Mouse (Mus musculus) heart, embryonic 15.5 days (tissue): ENCODE data around the gene Notch4. TPM values are rescaled to one million over a fixed set of nuclear protein-coding genes. Genes with fewer than 3 reads are reported as not detected.
A peak's percentile ranks its signal among the peaks of the same experiment; 100 is the strongest.

Experiments used
- ATAC-seq: fragments of 200-750 bp; cut with Nextera tagmentation; replicated peaks from 2 replicates; pipeline ENCODE4 v1.8.0; 2017; ENCODE audit warnings: low read depth, moderate TSS enrichment; ENCODE audit not compliant: insufficient number of reproducible peaks, insufficient read depth, low FRiP score
- H3K27ac ChIP-seq: fragments of 300-500 bp; sonication (generic); 2 replicates; pipeline ENCODE4 v1.5.1; 2015; ENCODE audit warnings: mild to moderate bottlenecking, inconsistent platforms
- H3K27me3 ChIP-seq: fragments of 300-500 bp; sonication (generic); 2 replicates; pipeline ENCODE4 v1.6.1; 2015; ENCODE audit warnings: inconsistent platforms
- H3K36me3 ChIP-seq: fragments of 300-500 bp; sonication (generic); 2 replicates; pipeline ENCODE4 v1.6.1; 2015; ENCODE audit warnings: mild to moderate bottlenecking, inconsistent platforms
- H3K4me1 ChIP-seq: fragments of 300-500 bp; sonication (generic); replicated peaks from 2 replicates; pipeline ENCODE4 v1.6.1; 2015; ENCODE audit warnings: inconsistent platforms
- H3K4me2 ChIP-seq: fragments of 300-500 bp; sonication (generic); 2 replicates; pipeline ENCODE4 v1.6.1; 2015; ENCODE audit warnings: inconsistent platforms, mild to moderate bottlenecking, moderate library complexity
- H3K4me3 ChIP-seq: fragments of 300-500 bp; sonication (generic); 2 replicates; pipeline ENCODE4 v1.5.1; 2015; ENCODE audit warnings: mild to moderate bottlenecking, inconsistent platforms
- H3K9ac ChIP-seq: fragments of 300-500 bp; sonication (generic); 2 replicates; pipeline ENCODE4 v1.6.1; 2015; ENCODE audit warnings: mild to moderate bottlenecking, inconsistent platforms
- H3K9me3 ChIP-seq: fragments of 300-500 bp; sonication (generic); replicated peaks from 2 replicates; pipeline ENCODE4 v1.6.1; 2016; ENCODE audit warnings: inconsistent platforms
- WGBS: fragments of 180-500 bp; shearing (Covaris S2); methylation state at CpG from one replicate; pipeline ENCODE4 v1.1.7; 2015; ENCODE audit warnings: mixed read lengths; 5-methylcytosine and 5-hydroxymethylcytosine counted together
- polyA plus RNA-seq: library from polyadenylated mRNA; unstranded; fragments of >200 nt; fragmentation: Nextera tagmentation; extraction: Ambion mirVana; gene quantifications from 2 replicates; pipeline ENCODE4 v1.2.1, GENCODE M21; 2015

The Notch4 gene
- polyA plus RNA-seq, 1 experiment from 2014 or later = 5.8 TPM

DNA sequence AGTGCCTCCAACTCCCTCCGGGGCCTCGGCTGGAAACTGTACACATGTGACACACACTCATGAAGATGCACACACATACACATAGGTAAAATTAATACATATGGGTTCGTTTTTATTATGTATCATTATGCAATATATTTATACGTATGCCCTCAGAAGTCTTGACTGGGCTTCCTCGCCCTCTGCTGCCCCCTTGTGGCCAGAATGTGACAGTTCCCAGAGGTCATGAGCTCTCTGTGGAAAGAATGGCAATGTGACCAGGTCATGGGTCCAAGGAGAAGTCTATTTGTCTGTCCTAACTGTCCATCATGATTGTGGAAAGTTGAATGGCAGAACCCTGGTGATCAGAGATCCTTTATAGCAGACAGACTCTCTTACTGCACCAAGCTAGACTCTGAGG is 8.6 kb upstream of the Notch4 start:
- ATAC-seq = no peak
- Histone ChIP-seq H3K27me3 (0 out of 2 replicates have a peak, but pooled peaks cover 3% of the 10 kb centered on the region), H3K4me2 (no peak overlapping the region), H3K9ac (no peak overlapping the region), H3K27ac (no peak overlapping the region), H3K36me3 (no peaks in the 10 kb centered on the region), H3K4me1 (no peaks in the 10 kb centered on the region), H3K9me3 (no peaks in the 10 kb centered on the region), H3K4me3 (no peak overlapping the region)
- WGBS = 20% methylated on average over 5 of the region's 5 CpGs

DNA sequence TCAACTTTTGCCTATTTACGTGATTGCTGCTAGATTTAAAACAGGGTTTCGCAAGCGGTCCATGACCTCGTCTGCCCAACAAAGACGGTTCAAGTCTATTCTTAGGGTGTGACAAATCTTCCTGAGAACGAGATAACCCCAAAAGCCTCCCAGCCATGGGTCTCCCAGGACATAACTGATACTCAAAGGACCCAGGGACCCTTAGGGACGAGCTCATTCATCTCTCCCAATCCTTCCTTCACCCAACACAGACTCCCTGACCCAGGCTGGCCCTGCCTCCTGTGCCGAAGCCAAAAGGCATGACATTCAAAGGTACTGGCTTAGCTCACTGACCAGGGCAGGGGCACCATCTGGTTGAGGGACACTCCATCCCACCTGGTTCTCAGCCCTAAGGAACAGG is 7.7 kb upstream of the Notch4 start:
- H3K4me1 ChIP-seq = no peaks in the 10 kb centered on the region
- H3K9ac ChIP-seq = no peak overlapping the region
- WGBS = 73% methylated on average over 8 of the region's 8 CpGs
- no peaks in the 10 kb centered on the region for H3K36me3 ChIP-seq
- H3K9me3 ChIP-seq = no peaks in the 10 kb centered on the region
- H3K27ac ChIP-seq = no peak overlapping the region
- ATAC-seq = no peak
- H3K4me2 ChIP-seq = no peak overlapping the region
- 0 out of 2 replicates have a peak, but pooled peaks cover 3% of the 10 kb centered on the region for H3K27me3 ChIP-seq
- no peak overlapping the region for H3K4me3 ChIP-seq

DNA sequence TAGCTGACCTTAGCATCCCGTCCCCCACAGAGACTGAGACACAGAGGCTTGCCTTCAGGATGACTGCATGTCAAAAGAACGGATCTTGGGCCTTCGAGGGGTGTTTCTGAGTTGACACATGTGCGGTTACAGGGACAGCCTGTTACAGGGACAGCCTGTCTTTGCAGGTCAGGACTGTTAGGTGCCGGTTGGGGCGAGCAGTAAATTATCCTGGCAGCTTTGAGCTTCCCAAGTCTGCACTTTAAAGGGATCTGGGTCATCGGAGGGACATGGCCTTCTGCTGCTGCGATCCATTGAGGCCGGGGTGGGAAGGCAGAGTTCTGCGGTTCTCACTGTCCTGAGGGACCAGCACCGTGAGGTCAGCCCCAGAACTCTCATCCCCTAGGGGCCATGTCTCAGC is 6.7 kb upstream of the Notch4 start:
- H3K4me2 ChIP-seq = no peak overlapping the region
- no peak for ATAC-seq
- H3K4me1 ChIP-seq = no peaks in the 10 kb centered on the region
- H3K36me3 ChIP-seq = no peaks in the 10 kb centered on the region
- 65% methylated on average over 11 of the region's 11 CpGs for WGBS
- H3K4me3 ChIP-seq = no peak overlapping the region
- H3K27ac ChIP-seq = no peak overlapping the region
- no peaks in the 10 kb centered on the region for H3K9me3 ChIP-seq
- 0 out of 2 replicates have a peak, but pooled peaks cover 3% of the 10 kb centered on the region for H3K27me3 ChIP-seq
- H3K9ac ChIP-seq = no peak overlapping the region

DNA sequence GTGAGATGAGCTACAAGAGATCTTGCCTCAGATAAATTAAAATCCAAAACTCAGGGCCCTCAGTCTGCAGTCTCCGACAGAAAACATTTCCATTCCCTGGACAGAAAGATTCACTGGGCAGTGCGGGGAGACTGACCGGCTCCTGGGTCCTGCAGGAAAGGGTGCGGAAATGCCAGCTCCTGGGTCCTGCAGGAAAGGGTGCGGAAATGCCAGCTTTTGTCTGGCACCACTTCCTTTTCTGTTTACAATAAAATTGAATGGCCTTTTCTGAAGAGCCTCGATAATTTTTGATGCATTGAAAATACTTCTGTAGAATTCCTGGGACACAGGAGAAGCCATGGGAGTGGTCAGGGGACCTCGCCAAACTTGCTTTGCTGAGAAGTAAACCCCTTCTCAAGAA is 5.0 kb upstream of the Notch4 start:
- Histone ChIP-seq H3K36me3 (no peaks in the 10 kb centered on the region), H3K4me3 (no peak overlapping the region), H3K9me3 (no peaks in the 10 kb centered on the region), H3K4me2 (no peak overlapping the region), H3K27ac (no peak overlapping the region), H3K9ac (no peak overlapping the region), H3K27me3 (0 out of 2 replicates have a peak, but pooled peaks cover 3% of the 10 kb centered on the region), H3K4me1 (peaks cover 3% of the 10 kb centered on the region)
- ATAC-seq = no peak
- 76% methylated on average over 7 of the region's 7 CpGs for WGBS

DNA sequence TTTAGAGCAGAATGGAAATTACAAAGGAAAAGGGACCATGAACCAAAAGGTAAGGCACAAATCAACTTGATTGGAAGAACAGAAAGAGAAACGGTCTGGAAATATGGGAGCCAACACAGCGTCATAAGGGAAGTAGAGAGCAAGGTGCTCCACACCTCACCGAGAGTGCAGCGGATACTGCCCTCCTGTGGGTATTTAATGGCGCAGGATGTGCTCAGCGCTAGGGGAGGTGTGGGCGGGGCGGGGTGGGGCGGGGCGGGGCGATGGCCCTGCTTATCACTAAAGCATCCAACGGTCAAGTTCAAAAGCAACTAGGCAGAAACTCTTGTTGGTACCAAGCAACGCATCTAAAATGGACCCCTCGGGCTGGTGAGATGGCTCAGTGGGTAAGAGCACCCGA is 4.2 kb upstream of the Notch4 start:
- Histone ChIP-seq H3K9ac (no peak overlapping the region), H3K4me1 (peaks cover 11% of the 10 kb centered on the region), H3K4me3 (no peak overlapping the region), H3K27ac (no peak overlapping the region), H3K36me3 (no peaks in the 10 kb centered on the region), H3K4me2 (no peak overlapping the region), H3K9me3 (no peaks in the 10 kb centered on the region), H3K27me3 (no peaks in the 10 kb centered on the region)
- ATAC-seq = no peak
- 23% methylated on average over 15 of the region's 15 CpGs for WGBS

DNA sequence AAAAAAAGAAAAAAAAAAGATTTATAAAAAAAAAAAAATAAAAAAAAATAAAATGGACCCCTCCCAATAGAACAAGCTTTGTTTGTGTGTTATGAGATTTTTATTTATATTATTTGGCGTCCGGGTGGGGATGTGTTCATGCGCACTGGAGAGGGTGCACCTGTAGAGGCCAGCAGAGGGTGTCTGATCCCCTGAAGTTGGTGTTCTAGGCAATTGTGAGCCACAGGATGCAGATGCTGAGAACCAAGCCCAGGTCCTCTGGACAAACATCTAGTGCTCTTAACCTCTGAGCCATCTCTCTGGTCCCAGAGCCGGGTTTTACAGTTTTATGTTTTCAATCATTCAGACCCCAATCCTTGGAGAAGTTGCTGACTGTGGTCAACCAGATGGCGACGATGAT is 3.6 kb upstream of the Notch4 start:
- Histone ChIP-seq H3K27me3 (no peaks in the 10 kb centered on the region), H3K36me3 (no peaks in the 10 kb centered on the region), H3K4me1 (peaks cover 13% of the 10 kb centered on the region), H3K9ac (no peak overlapping the region), H3K9me3 (no peaks in the 10 kb centered on the region), H3K4me3 (no peak overlapping the region), H3K27ac (no peak overlapping the region), H3K4me2 (no peak overlapping the region)
- ATAC-seq = no peak
- WGBS = 87% methylated on average over 6 of the region's 6 CpGs

DNA sequence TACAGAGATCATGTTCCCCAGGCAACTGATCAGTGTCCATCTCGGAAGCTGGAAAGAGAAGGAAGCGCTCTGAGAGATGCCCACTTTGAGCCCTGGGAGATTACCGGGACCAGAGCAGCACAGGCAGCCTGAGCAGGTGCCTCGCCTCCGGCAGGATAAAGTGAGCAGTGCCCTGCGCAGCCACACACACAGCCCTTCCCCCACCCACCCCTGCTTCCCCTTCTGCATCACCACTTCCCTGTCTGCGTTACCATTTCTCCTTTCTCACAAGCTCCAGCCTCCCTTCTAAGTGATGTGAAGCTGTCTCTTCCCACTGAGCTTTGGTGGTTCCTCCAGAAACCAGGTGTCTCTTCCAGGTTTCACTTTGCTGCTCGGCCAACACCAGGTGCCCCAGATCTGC is 2.9 kb upstream of the Notch4 start:
- Histone ChIP-seq H3K9me3 (no peaks in the 10 kb centered on the region), H3K4me1 (peaks cover 13% of the 10 kb centered on the region), H3K9ac (no peak overlapping the region), H3K27ac (peak overlapping the region; percentile 64), H3K4me3 (no peak overlapping the region), H3K27me3 (no peaks in the 10 kb centered on the region), H3K4me2 (peak overlapping the region; percentile 30; the same call in 1 of the 2 replicates), H3K36me3 (no peaks in the 10 kb centered on the region)
- no peak for ATAC-seq
- WGBS = 33% methylated on average over 8 of the region's 8 CpGs

DNA sequence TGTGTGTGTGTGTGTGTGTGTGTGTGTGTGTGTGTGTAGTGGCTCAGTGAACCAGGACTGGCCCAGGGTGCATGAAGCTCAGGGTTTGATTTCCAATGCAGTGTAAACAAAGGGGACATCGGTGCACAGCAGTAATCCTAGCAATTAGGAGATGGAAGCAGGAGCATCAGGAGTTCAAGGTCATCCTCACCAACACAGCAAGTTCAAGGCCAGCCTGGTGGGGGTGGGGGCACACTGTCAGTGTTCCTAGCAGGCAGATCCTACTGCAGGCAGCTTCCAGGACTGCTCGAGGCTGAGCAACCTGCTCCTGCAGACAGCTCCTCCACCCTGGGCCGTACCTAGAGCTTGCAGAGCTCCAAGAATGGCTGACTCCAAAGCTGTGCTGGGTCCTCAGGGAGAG is 1.5 kb upstream of the Notch4 start:
- no peak overlapping the region for H3K4me2 ChIP-seq
- H3K4me1 ChIP-seq = peaks cover 13% of the 10 kb centered on the region
- H3K9me3 ChIP-seq = no peaks in the 10 kb centered on the region
- H3K27ac ChIP-seq = no peak overlapping the region
- H3K27me3 ChIP-seq = peaks cover 4% of the 10 kb centered on the region; the same call in 1 of the 2 replicates
- no peak overlapping the region for H3K9ac ChIP-seq
- H3K36me3 ChIP-seq = no peaks in the 10 kb centered on the region
- no peak for ATAC-seq
- WGBS = 70% methylated on average over 3 of the region's 3 CpGs
- H3K4me3 ChIP-seq = no peak overlapping the region

DNA sequence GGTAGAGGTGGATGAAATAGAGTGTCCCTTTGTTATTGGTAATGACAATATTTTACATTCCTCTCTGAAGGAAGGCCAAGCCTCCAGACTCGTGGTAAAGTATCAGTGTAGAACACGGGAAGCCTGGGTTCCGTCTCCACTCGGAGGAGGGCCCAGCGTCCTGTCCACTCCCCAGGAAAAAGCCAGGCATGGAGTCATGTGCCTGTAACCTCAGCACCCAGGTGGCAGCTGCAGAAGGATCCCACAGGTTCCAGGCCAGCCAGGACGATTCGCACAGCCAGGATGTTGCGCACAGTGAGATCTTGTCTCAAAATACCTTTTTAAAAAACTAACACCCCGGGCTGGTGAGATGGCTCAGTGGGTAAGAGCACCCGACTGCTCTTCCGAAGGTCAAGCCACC is 714 bp upstream of the Notch4 start:
- Histone ChIP-seq H3K9me3 (no peaks in the 10 kb centered on the region), H3K9ac (no peak overlapping the region), H3K4me2 (no peak overlapping the region), H3K4me3 (no peak overlapping the region), H3K27ac (peak overlapping the region; percentile 36; the same call in 1 of the 2 replicates), H3K27me3 (peaks cover 4% of the 10 kb centered on the region; the same call in 1 of the 2 replicates), H3K36me3 (no peaks in the 10 kb centered on the region), H3K4me1 (peaks cover 13% of the 10 kb centered on the region)
- WGBS = 64% methylated on average over 11 of the region's 11 CpGs
- ATAC-seq = no peak

DNA sequence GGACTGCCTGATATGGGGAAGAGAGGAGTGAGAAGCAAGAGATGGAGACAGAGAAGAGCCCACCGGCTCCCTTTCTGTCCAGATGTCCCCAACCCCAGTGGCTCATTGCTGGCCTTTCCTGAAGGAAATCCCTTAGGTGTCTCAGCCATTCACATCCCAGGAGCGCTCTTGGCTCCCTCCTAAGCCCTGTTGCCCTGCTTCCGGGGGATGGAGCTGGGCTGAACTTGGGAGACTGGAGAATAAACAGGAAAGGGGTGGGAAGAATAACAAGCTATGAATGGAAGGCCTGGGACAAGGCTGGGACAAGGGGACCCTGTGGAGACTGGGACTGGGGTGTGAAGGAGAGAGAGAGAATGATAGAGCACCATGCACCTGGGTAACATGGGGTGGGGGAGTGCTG is 728 bp downstream of the Notch4 start:
- H3K9me3 ChIP-seq = no peaks in the 10 kb centered on the region
- H3K9ac ChIP-seq = peak overlapping the region; percentile 40; the same call in 1 of the 2 replicates
- peaks cover 13% of the 10 kb centered on the region for H3K4me1 ChIP-seq
- peak overlapping the region; percentile 49 for H3K4me2 ChIP-seq
- no peaks in the 10 kb centered on the region for H3K36me3 ChIP-seq
- peak; percentile 54 for ATAC-seq
- H3K27me3 ChIP-seq = peaks cover 4% of the 10 kb centered on the region; the same call in 1 of the 2 replicates
- H3K4me3 ChIP-seq = peak overlapping the region; percentile 37
- H3K27ac ChIP-seq = peak overlapping the region; percentile 86
- WGBS = 27% methylated on average over 3 of the region's 3 CpGs

DNA sequence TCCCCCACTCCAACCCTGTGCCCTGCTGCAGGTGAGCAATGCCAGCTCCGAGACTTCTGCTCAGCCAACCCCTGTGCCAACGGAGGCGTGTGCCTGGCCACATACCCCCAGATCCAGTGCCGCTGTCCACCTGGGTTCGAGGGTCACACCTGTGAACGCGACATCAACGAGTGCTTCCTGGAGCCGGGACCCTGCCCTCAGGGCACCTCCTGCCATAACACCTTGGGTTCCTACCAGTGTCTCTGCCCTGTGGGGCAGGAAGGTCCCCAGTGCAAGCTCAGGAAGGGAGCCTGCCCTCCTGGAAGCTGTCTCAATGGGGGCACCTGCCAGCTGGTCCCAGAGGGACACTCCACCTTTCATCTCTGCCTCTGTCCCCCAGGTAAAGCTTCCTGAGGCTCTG is 3.2 kb downstream of the Notch4 start:
- 63% methylated on average over 9 of the region's 9 CpGs for WGBS
- H3K4me2 ChIP-seq = no peak overlapping the region
- no peak overlapping the region for H3K9ac ChIP-seq
- H3K36me3 ChIP-seq = no peaks in the 10 kb centered on the region
- H3K9me3 ChIP-seq = no peaks in the 10 kb centered on the region
- H3K27me3 ChIP-seq = peaks cover 4% of the 10 kb centered on the region; the same call in 1 of the 2 replicates
- H3K4me3 ChIP-seq = no peak overlapping the region
- peaks cover 13% of the 10 kb centered on the region for H3K4me1 ChIP-seq
- no peak overlapping the region for H3K27ac ChIP-seq
- ATAC-seq = no peak

DNA sequence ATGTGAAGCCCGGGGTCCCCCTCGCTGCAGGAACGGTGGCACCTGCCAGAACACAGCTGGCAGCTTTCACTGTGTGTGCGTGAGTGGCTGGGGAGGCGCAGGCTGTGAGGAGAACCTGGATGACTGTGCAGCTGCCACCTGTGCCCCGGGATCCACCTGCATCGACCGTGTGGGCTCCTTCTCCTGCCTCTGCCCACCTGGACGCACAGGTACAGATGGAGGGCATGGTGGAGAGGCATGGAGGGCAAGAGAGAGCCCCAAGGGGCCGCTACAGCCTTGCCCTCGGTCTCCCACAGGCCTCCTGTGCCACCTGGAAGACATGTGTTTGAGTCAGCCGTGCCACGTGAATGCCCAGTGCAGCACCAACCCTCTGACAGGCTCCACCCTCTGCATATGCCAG is 4.4 kb downstream of the Notch4 start:
- H3K9ac ChIP-seq = no peak overlapping the region
- H3K9me3 ChIP-seq = no peaks in the 10 kb centered on the region
- no peaks in the 10 kb centered on the region for H3K36me3 ChIP-seq
- H3K4me1 ChIP-seq = peaks cover 13% of the 10 kb centered on the region
- H3K27ac ChIP-seq = no peak overlapping the region
- H3K4me3 ChIP-seq = no peak overlapping the region
- H3K4me2 ChIP-seq = no peak overlapping the region
- no peak for ATAC-seq
- 75% methylated on average over 13 of the region's 13 CpGs for WGBS
- H3K27me3 ChIP-seq = peaks cover 4% of the 10 kb centered on the region; the same call in 1 of the 2 replicates
